Mouse (Mus musculus): ENCODE measurements around the gene Esyt3.

Gene Esyt3

DNA sequence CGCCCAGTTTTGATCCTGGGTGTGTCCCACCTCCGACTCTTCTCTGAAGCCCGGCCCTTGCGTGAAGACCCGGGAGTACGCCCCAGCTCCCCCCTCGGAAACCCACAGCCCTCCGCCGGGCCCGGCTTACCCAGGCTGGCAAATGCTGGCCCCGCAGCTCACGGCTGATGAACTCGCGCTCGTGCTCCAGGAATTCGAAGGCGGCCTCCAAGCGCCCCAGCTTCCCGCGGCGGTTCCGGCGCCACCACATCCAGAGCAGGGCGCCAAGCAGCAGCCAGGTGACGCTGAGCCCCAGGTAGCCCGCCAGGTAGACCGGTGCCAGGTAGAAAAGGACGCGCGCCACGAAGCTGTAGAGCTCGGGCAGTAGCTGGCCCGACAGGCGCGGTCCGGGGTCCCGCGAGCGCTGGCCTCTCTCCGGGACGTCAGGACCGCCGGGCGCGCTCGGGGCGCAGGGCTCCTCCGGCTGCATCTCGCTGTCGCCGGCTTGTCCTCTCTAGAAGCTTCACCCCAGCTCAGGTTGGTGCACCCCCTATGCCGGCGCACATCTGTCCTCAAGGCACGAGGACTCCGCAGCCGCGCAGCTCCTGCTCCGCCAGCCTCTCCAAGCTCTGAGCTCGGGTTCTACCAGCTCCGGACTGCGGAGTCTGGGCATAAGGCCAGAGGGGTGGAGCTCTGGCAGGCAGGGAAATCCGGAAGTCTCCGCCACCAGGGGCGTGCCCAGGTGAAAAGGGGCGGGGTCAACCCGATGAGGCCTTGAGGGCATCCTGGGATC, at the start of gene Esyt3:
Gene Esyt3 (minus strand): TSS at position 637 of the 772 bp plus-strand sequence.
- ATAC-seq (ENCODE audit: low TSS enrichment): peak; percentile 73

DNA sequence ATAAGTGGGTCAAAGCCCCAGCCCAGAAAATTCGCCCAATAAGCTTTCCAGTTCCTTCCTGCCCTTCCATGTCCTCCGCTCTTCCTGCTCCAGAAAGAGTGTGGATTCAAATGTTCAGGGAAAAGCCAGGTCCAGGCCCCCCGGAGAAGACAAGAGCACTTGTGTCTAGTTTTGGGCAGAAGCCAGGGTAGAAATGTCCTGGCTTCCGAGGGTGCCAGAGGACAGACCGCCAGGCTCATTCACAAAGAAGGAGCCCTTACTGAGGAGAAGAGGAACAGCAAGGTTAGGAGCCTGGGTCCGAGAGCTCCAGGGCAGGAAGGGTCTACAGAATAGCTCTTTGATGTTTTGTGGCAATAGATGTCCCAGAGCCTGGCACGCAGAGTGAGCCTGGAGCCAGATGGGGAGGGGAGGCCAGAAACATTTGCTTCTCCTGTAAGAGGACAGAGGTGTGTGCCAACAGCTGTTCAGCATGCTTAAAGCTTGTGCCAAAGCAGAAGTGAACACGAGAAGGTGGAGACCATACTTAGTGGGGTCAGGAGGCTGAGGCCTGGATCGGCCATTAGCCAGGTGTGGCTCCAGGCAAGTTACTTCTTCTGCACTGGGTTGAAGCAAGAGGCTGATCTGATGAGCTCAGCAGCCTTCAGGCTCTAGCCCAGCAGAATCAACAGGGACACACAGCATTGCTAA, 43.1 kb upstream of the Esyt3 start:
- peak; percentile 26; the same call in 1 of the 2 replicates for ATAC-seq (ENCODE audit: low TSS enrichment)

DNA sequence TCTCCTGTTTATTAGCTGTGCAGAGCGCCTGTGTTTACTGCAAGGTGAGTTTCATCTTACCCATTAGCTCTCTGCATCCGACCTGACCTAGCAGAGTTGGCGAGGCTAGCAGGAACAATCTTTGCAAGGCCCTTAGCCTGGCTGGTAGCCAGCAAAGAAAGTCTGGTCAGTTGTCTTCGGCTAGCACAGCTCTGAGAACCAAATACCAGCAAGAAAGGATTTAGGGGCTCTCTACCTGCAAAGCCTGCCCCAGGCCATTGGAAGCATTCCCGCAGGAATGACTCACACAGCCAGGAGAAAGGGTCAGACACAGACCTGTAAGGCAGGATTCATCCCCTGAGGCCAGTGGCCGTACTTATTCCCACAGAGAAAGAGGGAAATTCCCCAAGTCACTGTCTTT, 42.4 kb upstream of the Esyt3 start:
- no peak for ATAC-seq (ENCODE audit: low TSS enrichment)

DNA sequence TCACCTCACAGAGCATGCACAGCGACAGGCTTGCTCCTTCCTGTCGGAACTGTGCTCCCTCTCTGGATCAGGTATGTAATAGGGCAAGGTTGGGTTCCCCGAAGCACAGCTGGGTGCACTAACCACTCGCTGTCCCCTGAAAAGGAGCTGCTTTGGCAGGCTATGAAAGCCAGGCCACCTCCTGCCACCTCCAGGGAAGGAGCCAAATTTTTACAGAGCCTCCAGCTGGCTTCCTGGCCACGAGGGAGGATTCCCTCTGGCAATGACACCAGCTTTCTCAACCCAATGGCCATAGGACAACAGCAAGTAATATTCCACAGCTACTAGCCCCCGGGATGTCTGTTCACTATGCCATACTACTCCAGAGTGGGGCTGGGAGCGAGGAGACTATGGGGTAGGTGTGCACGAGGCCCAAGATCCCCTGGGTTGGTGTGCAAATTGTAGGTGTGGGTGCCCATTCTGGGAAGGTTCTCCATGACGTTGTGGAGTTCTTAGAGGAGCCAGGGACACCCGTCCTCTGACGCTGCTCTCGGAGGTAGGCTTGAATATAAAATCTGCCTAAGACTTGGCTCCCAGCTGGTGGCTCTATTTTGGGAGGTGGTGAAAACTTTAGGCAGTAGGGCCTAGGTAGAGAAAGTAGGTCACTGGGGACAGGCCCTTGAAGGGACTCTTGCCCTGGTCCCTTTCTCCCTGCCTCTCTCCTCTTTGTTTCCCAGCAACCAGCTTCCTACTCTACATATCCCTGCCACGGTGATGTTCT, 38.9 kb upstream of the Esyt3 start:
- peak; percentile 39 for ATAC-seq (ENCODE audit: low TSS enrichment)

DNA sequence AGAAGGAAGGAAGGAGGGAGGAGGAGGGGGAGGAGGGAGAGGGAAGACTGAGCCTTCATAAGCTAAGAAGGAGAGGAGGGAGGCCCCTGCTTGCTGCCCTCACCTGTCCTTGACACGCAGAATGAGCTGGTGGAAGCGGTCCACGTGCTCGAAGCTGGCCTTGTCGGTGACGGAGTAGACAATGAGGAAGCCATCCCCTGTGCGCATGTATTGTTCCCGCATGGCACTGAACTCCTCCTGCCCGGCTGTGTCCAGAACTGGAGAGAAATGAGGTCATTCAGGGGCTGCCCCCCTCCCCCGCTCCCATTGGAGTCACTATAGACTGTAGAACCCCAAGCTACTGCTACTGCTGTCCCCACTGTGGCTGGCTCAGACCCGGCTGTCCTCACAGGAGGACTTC, 36.0 kb upstream of the Esyt3 start:
- no peak for ATAC-seq (ENCODE audit: low TSS enrichment)

DNA sequence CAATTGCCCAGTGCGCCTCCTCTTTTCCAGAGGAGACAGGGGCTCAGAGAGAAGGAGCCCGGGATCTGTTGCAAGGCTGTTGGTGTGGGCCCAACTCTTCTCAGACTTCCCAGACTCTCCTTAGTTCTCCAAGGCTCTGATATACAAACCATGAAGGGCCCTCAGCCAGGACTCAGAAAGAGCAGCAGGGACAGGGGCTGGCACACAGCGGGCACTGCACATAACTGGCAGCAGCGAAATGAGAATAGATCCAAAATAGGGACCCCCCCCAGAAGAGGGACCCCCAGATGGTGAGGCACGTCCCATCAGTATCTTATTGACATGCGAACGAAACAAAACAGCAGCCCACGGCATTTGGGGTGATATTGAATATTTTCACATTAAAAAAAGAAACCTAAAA, 34.8 kb upstream of the Esyt3 start:
- ATAC-seq (ENCODE audit: low TSS enrichment): no peak

DNA sequence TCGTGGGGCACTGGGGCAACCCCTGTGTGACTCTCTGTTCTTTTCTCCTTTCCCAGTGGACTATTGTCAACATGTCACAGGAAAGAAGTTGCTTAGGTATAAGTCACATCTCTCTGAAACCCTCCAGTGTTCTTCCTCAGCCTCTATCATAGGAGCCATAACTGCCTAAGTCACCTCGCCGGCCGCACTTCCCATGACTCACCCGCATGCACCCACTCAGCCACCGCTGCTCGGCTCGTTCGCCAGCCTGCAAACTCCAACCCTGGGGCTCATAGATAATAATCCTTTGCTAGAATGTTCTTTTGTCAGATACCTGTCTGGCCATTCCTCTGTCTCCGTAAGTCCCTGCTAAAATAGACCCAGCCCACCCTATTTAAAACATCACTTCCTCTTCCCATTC, 33.2 kb upstream of the Esyt3 start:
- peak; percentile 53 for ATAC-seq (ENCODE audit: low TSS enrichment)

DNA sequence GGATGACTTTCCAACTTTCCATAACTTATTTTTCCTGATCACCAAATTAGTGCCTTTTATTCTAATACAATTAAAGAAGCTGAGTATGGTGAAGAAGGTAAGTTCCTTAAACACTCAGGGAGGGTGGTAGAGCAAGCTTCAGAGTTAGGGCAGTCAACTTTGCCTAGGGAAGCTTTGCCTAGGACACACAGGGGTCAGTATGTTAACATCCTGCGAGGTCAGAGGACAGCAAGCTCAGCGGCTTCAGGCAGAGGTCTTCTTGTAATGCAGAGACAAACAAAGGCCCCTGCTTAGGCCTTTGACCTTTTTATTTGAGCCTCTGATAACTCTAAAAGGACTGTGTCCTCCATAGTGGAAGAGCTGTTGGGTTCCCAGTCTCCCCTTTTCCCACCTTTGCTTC, 32.4 kb upstream of the Esyt3 start:
- ATAC-seq (ENCODE audit: low TSS enrichment): no peak

DNA sequence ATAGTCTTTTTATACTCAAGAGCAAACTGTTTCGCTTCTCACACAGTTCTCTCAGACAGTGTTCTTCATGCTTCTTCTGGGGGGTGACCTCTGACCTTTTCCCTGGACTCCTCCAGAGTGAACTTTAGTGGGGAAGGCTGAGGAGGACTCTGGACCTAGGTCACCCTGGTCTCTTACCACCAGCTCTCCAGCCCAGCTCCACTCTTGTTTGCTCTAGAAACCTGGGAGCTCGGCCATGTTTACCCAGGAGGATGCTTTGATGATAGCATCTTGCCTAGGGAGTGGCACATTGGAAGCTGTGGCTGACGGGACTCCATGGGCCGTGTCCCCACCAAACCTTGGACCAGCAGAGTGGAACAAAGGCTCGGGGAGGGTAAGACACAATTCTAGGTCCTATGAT, 31.8 kb upstream of the Esyt3 start:
- ATAC-seq (ENCODE audit: low TSS enrichment): no peak

DNA sequence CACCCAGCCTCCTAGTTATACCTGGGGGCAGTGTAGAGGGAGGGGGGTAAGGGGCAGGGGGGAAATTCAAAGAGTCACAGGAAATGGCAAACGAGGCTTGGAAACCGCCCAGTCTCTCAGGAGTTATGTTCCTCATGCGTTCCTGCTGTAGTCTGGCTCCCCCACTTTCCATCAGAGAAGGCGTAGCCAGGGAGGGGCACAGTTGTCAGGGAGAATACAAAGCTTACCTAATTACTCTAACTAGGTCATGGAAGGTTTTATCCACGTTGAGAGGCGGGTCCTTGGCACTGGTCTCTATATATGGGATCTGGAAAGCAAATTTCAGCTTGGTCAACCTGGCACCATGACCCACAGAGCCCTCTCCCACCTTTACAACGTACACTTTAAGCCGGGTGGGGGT, 31.1 kb upstream of the Esyt3 start:
- ATAC-seq (ENCODE audit: low TSS enrichment): 0 out of 2 replicates have a peak, but pooled peaks have one; percentile 28

DNA sequence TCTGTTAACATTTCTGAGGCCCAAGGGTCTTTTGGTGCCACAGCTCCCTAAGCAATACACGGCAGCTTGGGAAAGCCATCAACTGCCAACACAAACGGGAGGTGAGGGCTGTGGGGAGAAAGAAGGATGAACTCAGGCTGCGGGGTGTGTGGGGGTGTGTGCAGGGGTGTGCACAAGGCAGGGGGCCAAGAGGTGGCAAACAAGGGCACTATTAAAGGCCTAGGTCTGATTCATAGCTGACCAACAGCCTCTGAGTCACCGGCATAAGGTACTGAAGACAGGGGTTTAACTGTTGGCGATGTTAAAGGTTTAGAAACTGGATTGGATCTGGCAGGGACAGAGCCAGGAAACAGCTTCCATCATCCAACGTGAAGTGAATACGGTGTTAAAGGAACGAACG, 30.5 kb upstream of the Esyt3 start:
- ATAC-seq (ENCODE audit: low TSS enrichment): no peak

DNA sequence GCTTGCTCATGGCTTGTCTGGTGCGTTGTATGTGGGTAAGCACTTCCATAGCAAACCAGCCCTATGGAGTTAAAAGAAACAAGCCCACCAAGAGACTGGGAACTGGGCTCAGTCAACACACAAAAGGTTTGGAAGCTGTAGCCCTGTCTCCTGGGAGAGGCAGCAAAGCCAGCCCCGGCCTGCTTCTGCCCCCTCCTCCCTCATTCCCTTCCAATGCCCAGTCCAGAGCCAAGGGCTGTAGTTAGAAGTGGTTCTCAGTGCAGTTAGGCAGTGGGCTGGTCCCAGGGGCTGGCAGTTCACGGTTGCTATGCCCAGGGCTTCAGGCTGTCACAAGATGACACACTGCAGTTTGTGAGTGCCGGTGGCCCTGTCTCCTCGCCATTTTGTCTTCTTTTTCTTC, 29.7 kb upstream of the Esyt3 start:
- ATAC-seq (ENCODE audit: low TSS enrichment): no peak

DNA sequence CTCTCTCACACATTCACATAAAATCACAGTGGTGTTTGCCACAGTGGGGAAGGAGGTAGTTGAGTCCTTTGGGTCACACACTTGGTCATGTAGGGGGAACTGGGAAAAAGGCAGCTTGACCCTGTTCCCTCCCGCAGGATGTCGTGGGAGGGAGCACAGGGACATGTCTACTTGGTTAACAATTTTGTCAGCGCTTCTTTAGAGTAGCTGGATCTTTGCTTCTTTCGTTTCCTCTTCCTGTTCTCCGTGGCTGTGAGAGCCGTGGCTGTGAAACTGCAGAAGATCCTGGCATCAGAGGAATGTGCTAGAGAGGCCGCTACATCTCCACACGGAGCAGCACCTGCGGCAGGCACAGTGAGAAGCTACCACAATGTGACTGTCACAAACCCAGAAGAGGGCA, 24.2 kb upstream of the Esyt3 start:
- no peak for ATAC-seq (ENCODE audit: low TSS enrichment)

DNA sequence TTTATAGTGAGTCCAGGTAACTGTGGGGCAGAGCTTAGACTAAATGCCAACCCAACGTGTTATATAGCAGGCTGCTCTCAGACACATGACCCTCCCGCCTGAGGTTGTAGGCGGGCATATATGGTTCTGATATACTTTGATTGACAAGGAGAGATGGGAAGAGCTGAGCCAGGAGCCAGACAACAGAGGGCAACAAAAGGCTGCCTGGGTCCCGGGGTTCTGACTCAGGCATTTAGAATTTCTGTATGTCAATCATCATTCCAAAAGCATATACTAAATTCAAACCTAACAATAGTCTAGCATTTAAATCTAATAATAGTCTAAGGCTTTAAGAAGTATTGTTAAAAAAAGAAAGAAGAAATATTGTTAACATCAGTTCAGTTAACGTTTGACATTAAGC, 20.8 kb upstream of the Esyt3 start:
- no peak for ATAC-seq (ENCODE audit: low TSS enrichment)

DNA sequence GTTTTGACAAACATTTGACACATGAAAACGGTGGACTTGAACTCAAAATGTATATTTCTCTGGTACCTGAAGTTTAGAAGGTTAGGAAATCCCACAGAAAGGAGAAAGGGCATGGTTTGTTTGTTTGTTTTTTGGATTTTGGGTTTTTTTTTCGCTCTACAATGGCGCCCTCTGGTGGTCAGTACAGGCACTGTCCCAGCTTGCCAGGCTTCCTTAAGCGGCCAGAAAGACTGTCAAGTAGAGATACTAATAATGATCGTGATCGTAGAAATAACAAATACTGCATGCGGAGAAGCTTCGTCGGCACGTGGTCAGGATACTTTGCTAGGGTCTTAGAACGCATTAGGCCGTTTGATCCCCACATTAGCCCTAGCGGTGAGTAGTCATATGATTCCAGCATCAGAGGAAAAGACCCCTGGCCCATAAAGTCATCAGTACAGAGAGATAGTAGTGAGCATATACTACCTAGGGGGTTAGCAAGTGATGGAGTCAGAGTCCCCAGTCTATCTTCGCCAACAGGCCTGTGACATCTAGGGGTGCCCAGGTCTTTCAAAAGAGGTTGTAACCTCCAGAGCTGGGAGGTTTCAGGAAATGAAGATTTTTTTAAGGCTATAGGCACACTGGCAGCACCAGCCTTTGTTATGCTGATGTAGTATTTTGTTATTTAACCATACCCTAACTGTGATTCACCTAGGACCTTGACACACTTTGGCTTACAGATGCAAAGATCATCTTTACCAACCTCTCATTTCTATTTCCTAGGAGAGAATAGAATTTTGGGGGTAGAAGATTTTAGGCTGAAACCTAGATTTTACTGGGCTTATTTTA, 18.4 kb upstream of the Esyt3 start:
- peak; percentile 56; the same call in 1 of the 2 replicates for ATAC-seq (ENCODE audit: low TSS enrichment)

DNA sequence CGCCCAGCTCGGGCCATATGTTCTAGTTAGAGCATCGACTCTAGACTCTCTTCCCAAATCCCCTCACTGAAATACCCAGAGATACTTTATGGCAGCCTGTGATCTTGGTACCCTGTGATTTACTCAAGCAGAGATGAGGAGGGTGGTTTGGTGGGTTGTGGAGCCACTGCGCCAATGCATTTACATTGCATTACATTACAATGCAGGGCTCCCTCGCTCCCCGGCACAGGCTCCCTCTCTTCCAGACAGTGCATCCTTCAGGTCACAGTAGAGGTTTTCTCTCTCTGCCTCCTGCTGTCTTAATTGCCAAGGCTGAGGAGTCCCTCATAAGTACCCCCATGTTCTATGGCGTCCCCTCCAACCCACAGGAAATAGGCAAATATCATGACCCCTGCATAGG, 10.1 kb upstream of the Esyt3 start:
- no peak for ATAC-seq (ENCODE audit: low TSS enrichment)

DNA sequence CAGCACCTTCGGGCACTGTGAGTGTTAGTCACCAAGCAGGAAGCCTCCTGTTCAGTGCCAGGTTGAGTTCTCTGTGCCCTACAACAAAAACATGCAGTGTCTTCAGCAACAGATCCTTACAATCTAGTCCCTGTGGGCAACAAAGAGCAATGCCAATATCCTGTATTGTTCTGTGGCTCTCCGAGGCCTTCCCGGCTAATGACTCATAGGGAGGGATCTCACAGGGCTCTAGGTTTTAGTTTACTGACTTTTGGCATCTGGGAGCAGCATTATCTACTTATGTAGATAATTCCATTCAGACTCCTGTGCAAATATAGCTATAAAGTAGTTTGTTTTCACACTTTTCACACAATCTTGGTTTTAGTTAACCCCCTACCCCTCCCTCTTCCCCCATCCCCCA, 7.5 kb upstream of the Esyt3 start:
- no peak for ATAC-seq (ENCODE audit: low TSS enrichment)

DNA sequence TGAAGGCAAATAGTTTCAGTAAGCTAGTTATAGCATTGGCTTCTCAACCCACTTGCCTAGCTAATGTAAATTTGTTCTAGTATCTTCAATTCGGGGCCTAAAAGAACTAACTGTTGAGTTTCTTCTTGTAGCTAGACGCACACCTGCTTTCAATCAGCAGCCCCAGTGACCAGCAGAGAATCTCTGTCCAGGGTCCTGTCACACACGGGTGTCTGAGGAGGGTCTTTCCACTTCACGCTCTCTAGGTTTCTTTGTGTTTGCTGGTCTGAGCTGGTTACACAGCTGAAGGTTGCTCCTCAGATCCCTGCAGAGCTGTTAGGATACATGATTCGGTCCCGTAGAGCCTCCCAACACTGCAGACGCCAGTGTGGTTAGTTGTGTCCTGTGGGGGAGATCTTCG, 4.7 kb upstream of the Esyt3 start:
- ATAC-seq (ENCODE audit: low TSS enrichment): no peak

DNA sequence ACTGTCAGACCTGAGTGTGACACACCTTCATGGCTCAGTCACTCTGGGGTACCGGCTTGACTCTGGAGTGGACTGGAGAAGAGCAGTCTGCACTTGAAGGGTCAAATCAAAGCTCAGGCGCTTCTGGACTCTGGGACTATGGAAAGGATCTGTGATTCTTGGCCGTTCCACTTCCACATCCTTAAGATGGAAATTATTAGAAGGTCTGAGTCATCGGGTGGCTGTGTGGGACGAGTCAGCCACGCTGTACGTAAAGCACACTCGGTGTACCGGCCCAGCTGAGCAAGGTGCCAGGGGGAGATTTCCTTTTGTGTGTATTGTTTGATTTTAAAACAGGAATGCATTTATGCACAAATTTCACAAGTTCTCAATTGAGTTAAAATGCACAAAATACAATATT, 3.6 kb upstream of the Esyt3 start:
- ATAC-seq (ENCODE audit: low TSS enrichment): no peak

DNA sequence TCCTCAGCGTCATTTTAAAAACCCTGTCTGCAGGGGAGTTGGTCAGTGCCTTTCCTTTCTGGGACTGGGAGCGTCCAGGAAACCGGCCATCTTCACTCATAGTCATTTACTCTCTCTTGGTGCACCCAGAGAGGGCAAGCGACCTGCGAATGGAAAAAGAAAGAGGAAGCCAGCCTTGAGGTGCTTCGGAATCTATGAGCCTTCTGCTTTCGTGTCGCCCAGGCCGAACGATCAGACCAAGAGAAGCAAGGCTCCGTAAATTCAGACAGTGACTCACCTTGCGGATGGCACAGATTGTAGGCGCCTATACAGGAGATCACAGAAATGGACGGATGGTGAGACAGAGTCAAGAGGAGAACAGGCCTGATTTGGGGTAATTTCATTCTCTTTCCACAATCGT, 655 bp upstream of the Esyt3 start:
- no peak for ATAC-seq (ENCODE audit: low TSS enrichment)

DNA sequence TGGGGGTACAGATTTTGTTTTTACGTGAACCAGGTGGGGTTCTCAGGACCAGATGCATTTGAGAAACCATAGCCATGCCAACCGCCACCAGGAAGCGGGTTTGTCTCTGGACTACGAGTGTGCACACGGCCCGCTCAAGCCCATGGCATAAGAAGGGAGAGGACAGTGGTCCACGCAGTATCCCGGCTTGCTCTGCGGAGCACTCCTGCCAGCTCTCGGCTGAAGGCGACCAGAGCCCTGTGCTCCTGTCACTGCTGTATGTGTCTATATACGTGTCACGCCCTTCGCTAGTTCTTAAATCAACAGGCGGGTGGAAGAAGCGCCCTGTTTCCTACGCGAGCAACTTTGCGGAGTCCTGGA, 816 bp downstream of the Esyt3 start:
- ATAC-seq (ENCODE audit: low TSS enrichment): no peak

DNA sequence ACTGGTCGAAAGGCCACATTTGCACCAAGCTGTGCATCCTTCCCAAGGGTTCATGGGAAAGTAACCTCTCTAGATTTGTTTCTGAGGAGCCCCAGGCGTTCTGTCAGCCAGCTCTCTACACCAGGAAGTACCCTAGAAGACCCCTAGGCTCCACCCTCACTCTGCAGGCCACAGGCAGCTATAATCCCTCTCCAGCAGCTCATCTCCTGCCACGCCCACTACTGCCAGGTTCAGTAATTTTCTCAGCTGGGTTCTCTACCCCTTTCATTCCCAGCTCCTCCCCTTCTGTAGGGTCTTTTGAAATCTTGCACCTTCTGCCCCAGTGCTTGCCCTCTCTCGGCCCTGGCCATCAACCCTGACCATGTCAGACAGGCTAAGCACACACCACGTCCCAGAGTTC, 2.4 kb downstream of the Esyt3 start:
- ATAC-seq (ENCODE audit: low TSS enrichment): no peak
